Mouse (Mus musculus): ENCODE results near the gene Capn3.

DNA sequence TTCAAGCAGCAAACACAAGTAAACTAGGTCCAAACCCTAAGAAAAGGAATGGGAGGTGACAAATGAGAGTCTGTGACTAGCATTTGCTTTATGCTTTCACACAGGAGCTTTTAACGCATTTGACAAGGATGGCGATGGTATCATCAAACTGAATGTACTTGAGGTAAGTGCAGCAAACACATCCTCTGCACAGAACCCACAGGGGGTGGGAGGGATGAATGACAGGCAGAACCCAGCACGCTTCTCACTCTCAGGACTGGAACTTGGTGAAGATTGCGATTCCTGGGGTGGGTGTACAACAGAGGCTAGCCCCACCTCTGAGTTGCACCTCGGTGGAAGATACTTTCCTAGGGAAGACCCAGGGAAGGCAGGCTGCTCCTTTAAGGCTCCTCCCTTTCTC lies 48.2 kb downstream of the Capn3 start:
- TF ChIP-seq CTCF (IDR thresholded peaks at IDR 0.05; ENCODE audit: low read depth, low read length) (no peak), POLR2A (IDR thresholded peaks at IDR 0.05; ENCODE audit: extremely low read depth, insufficient read depth, low read length) (no peak)

All from liver, adult 2 months (tissue).